Mouse (Mus musculus) erythroblast, embryonic 14.5 days (primary cell): ENCODE data around the gene Tex14.

Source experiments
- GATA1 ChIP-seq: IDR thresholded peaks from 2 replicates; pipeline ENCODE4 v1.6.1; 2012; ENCODE audit warnings: low read length, inconsistent platforms, mixed read lengths
- TAL1 ChIP-seq: IDR thresholded peaks from 3 replicates; pipeline ENCODE4 v1.6.1; 2012; ENCODE audit warnings: low read length, inconsistent platforms, mixed read lengths

DNA sequence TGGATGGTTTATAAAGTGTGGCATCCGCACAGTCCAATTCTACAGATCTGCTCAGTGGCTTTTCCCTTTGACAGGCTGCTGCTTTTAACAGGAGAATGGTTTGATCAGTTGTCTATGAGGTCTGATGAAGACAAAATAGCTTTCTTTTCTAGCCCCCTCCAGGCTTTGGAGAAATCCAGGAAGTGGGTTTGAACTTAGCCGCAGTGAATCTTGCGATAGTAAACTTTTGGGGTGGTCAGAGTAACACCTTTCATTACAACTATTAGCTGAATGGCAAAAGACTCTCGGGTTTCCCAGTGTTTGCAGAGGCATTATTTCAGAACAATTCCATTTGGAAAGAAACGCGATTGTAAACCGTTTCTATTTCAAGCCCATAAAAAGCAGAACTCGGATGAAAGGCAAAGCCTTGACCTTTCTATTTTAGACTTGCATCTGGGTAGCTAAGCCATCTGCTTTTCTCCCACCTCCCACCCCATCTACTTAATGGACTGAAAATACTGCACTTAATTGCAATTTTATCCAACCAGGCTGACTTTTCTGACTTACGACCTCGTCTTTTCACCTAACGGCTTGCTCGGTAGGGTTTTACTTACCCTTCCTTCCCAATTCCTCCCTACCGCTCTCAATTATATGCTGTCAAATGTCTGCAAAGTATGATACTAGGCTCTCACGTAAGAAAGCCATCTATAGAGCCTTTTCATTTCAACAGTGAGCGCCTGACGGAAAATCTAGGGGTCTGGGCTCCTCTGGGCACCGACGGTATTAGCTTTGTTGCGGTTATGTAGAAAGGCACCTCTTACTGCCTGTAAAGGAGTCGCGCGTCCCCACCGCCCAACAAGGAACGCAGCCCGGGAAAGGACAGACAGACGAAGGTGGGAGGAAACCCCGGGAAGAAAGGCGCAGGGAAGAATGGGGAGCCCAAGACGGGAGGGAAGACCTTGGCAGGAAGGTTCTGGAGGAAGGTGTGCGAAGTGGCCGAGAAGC, 47.3 kb upstream of the Tex14 start:
- TF ChIP-seq TAL1 = no peak
- no peak for TF ChIP-seq GATA1
